Mouse (Mus musculus): ENCODE data around the gene Sumo2. TPM values are rescaled to one million over a fixed set of nuclear protein-coding genes. Genes with fewer than 3 reads are reported as not detected.
"Not testable (repeated sequence)": the region's sequence is repeated elsewhere in the genome, so short reads cannot be mapped to it uniquely, and the experiment has no call there.

The Sumo2 gene
- polyA plus RNA-seq, 1 experiment from 2014 or later: 1,130 TPM

DNA sequence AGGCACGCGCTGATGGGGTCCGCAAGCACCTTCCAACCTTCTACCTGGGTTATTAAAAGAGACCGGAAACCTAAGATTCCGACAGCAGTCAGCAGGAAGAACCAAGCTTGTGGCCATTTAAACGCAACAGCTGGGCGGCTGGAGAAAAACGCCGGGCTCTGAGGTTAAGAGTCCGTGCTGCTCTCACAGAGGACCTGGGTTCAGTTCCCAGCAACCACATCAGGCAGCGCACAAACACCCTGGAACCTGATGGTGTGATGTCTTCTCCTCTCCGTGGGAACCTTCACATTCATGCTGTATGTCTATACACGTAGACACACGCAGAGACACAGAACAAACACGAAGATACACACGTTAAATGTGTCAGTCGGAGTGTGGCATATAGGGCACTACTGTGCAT, 19.6 kb upstream of the Sumo2 start:
- no peak for ATAC-seq
- no peaks in the 10 kb centered on the region for H3K4me1 ChIP-seq (replicated peaks; ENCODE audit: control insufficient read depth, insufficient read depth, low read length)
- no peaks in the 10 kb centered on the region for H3K36me3 ChIP-seq (ENCODE audit: control insufficient read depth, insufficient read depth)
- H3K27ac ChIP-seq (ENCODE audit: low read length): no peak overlapping the region
- H3K9ac ChIP-seq (replicated peaks; ENCODE audit: low read depth, low read length): no peak overlapping the region
- no peaks in the 10 kb centered on the region for H3K9me3 ChIP-seq (ENCODE audit: control insufficient read depth, low read length)
- H3K4me3 ChIP-seq (replicated peaks; ENCODE audit: low read length): no peak overlapping the region
- H3K4me2 ChIP-seq (ENCODE audit: low read length): no peak overlapping the region
- WGBS: 83% methylated on average over 17 of the region's 17 CpGs
- no peaks in the 10 kb centered on the region for H3K27me3 ChIP-seq (replicated peaks; ENCODE audit: control insufficient read depth, insufficient read depth, low read length)

DNA sequence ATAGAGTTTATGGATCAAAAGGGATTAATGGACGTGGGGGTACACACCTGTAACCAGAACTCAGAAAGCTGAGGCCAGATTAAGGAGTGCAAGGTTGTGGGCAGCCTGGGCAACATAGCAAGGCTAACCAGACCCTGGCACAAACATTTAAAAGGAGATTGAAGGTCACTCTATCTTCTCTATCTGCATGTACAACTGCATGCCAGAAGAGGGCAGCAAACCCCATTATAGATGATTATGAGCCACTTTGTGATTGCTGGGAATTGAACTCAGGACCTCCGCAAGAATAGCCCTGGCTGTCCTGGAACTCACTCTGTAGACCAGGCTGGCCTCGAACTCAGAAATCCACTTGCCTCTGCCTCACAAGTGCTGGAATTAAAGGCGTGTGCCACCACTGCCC, 16.7 kb upstream of the Sumo2 start:
- Histone ChIP-seq H3K36me3 (ENCODE audit: control insufficient read depth, insufficient read depth) (no peaks in the 10 kb centered on the region), H3K4me1 (replicated peaks; ENCODE audit: control insufficient read depth, insufficient read depth, low read length) (no peaks in the 10 kb centered on the region), H3K9ac (replicated peaks; ENCODE audit: low read depth, low read length) (no peak overlapping the region), H3K27ac (ENCODE audit: low read length) (no peak overlapping the region), H3K4me3 (replicated peaks; ENCODE audit: low read length) (no peak overlapping the region), H3K9me3 (ENCODE audit: control insufficient read depth, low read length) (no peaks in the 10 kb centered on the region), H3K27me3 (replicated peaks; ENCODE audit: control insufficient read depth, insufficient read depth, low read length) (no peaks in the 10 kb centered on the region), H3K4me2 (ENCODE audit: low read length) (no peak overlapping the region)
- ATAC-seq: no peak
- WGBS: 59% methylated on average over 4 of the region's 4 CpGs

DNA sequence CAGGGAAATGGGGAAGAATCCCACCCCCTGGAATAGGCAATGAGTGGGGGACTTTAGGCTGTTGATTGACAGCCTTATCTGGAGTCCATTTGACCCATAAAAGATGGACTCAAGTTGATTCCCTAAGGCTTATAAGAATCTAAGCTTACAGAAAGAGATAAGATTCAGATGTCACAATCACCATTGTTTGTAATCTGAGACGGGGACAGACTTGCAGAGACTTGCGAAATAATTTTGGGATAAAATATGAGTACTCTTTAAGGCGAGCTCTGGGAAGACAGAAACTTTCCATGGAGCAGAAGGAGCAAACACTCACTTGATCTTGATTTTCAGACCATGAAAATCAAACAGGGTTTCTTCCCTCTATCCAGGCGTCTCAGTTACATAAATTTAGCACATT, 7.5 kb upstream of the Sumo2 start:
- Histone ChIP-seq H3K27me3 (replicated peaks; ENCODE audit: control insufficient read depth, insufficient read depth, low read length) (peaks cover 6% of the 10 kb centered on the region), H3K36me3 (ENCODE audit: control insufficient read depth, insufficient read depth) (no peaks in the 10 kb centered on the region), H3K9me3 (ENCODE audit: control insufficient read depth, low read length) (no peaks in the 10 kb centered on the region), H3K4me1 (replicated peaks; ENCODE audit: control insufficient read depth, insufficient read depth, low read length) (no peaks in the 10 kb centered on the region), H3K4me2 (ENCODE audit: low read length) (no peak overlapping the region), H3K4me3 (replicated peaks; ENCODE audit: low read length) (no peak overlapping the region), H3K27ac (ENCODE audit: low read length) (no peak overlapping the region), H3K9ac (replicated peaks; ENCODE audit: low read depth, low read length) (no peak overlapping the region)
- no peak for ATAC-seq
- WGBS: 84% methylated on average over 4 of the region's 4 CpGs

DNA sequence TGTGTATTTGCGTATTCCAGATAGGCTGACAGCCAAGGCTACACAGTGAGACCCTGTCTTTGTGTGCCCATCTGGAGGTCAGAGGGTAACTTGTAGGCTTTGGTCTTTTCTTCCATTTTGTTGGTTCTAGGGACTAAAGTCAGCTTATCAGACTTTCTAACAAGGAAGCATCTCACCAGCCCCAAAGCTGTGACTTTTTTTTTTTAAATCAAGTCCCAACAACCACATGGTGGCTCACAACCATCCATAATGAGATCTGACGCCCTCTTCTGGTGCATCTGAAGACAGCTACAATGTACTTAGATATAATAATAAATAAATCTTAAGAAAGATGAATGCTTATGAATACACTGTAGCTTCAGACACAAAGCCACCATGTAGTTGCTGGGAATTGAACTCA, 2.0 kb upstream of the Sumo2 start:
- 71% methylated on average over 2 of the region's 2 CpGs for WGBS
- H3K4me2 ChIP-seq (ENCODE audit: low read length): no peak overlapping the region
- H3K4me3 ChIP-seq (replicated peaks; ENCODE audit: low read length): no peak overlapping the region
- H3K27me3 ChIP-seq (replicated peaks; ENCODE audit: control insufficient read depth, insufficient read depth, low read length): no peaks in the 10 kb centered on the region; the same call in 1 of the 2 replicates
- H3K9me3 ChIP-seq (ENCODE audit: control insufficient read depth, low read length): no peaks in the 10 kb centered on the region
- peaks cover 9% of the 10 kb centered on the region for H3K36me3 ChIP-seq (ENCODE audit: control insufficient read depth, insufficient read depth)
- H3K9ac ChIP-seq (replicated peaks; ENCODE audit: low read depth, low read length): no peak overlapping the region
- no peak for ATAC-seq
- H3K27ac ChIP-seq (ENCODE audit: low read length): no peak overlapping the region
- H3K4me1 ChIP-seq (replicated peaks; ENCODE audit: control insufficient read depth, insufficient read depth, low read length): peaks cover 15% of the 10 kb centered on the region

DNA sequence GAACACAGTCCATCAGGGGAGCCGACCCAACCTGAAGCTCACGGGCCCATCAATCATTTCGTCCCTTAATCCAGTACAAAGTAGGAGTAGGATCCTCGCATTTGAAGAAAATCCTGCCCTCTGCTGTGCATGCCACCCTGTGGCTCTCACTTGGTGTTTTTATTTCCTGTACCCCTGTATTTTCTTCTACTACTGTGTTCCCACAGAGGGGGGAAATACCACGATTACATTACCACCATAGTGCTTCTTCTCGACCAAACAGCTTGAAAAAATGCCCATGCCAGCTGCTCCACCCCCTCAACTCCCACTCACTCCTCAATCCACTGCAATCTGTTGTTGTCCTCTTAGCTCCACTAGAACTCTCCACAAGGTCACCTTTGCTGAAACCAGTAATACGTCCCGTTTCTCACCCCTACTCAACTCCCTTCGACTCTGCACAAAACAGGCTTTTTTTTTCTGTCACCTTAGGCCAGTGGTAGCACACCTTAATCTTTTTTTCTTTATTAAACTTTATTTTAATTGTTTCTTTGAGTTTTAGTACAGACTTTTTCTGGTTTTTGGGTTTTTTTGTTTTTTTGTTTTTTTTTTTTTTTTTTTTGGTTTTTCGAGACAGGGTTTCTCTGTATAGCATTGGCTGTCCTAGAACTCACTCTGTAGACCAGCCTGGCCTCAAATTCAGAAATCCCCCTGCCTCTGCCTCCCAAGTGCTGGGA, 936 bp upstream of the Sumo2 start:
- peaks cover 15% of the 10 kb centered on the region for H3K4me1 ChIP-seq (replicated peaks; ENCODE audit: control insufficient read depth, insufficient read depth, low read length)
- H3K9me3 ChIP-seq (ENCODE audit: control insufficient read depth, low read length): no peaks in the 10 kb centered on the region
- peak overlapping the region; percentile 60 for H3K4me2 ChIP-seq (ENCODE audit: low read length)
- 86% methylated on average over 10 of the region's 10 CpGs for WGBS
- ATAC-seq: no peak
- H3K9ac ChIP-seq (replicated peaks; ENCODE audit: low read depth, low read length): peak overlapping the region; percentile 60
- peaks cover 11% of the 10 kb centered on the region for H3K36me3 ChIP-seq (ENCODE audit: control insufficient read depth, insufficient read depth)
- no peaks in the 10 kb centered on the region for H3K27me3 ChIP-seq (replicated peaks; ENCODE audit: control insufficient read depth, insufficient read depth, low read length)
- H3K4me3 ChIP-seq (replicated peaks; ENCODE audit: low read length): peak overlapping the region; percentile 92
- peak overlapping the region; percentile 99 for H3K27ac ChIP-seq (ENCODE audit: low read length)

DNA sequence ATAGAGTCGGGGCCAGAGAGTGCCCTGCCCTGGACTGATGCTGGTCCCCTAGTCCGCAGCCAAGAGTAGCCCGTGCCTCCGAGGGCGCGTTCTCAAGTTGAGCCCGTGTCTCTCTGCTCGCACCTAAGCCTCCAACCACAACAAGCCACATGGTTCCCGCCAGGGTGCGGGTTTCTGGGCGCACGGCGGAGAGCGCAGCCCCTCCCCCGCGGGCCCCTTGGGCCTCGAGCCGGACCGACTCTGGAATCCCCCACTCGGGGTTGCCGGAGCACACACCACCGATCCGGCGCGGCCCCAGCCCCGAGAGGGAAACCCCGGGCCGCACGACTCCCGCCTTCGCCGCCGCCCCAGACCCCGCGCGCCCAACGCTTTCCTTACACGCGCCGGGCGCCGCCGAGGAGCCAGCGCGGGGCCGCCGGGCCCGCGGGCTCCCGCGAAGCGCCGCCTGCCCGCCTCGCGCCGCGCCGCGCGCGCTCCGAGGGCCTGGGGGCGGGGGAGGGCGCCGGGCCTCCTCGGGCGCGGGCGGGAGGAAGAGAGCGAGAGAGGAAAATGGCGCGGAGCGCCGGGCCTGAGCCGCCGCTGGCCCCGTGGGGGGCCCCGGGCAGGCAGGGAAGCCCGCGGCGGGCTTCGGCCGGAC, 557 bp downstream of the Sumo2 start:
- peak; percentile 84 for ATAC-seq
- H3K9me3 ChIP-seq (ENCODE audit: control insufficient read depth, low read length): no peaks in the 10 kb centered on the region
- H3K4me2 ChIP-seq (ENCODE audit: low read length): peak overlapping the region; percentile 89
- peak overlapping the region; percentile 92 for H3K9ac ChIP-seq (replicated peaks; ENCODE audit: low read depth, low read length)
- H3K4me1 ChIP-seq (replicated peaks; ENCODE audit: control insufficient read depth, insufficient read depth, low read length): peaks cover 17% of the 10 kb centered on the region
- H3K27me3 ChIP-seq (replicated peaks; ENCODE audit: control insufficient read depth, insufficient read depth, low read length): no peaks in the 10 kb centered on the region
- peaks cover 17% of the 10 kb centered on the region for H3K36me3 ChIP-seq (ENCODE audit: control insufficient read depth, insufficient read depth)
- peak overlapping the region; percentile 92 for H3K4me3 ChIP-seq (replicated peaks; ENCODE audit: low read length)
- H3K27ac ChIP-seq (ENCODE audit: low read length): peak overlapping the region; percentile 99
- 1% methylated on average over 50 of the region's 84 CpGs for WGBS

DNA sequence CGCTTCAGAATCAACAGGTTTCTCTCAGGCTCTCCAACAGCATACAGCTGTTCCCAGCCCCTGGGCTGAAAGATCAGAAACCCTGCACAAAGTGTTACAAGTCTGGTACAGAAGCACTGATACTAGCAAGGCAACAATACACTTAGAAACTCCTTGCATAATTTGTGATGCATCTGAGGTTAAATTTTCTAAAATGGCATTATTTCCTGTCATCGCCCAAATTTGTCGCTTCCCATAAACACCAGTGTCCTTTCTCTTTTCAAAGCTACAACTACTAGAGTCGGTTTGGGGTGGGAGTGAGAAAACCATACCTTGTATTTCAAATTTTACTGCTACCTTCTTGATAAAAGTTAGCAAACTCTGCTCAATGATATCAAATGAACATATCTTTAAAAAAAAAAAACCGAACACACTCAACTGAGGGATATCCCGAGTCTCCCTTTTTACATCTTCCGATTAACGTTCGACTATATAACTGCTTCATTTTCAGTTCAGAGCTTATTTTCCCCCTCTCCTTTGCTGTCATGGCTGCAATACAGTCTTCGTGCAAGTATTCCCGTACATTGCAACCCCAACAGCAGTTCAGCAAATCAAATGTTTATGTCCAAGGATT, 1.2 kb downstream of the Sumo2 start:
- Histone ChIP-seq H3K9ac (replicated peaks; ENCODE audit: low read depth, low read length) (peak overlapping the region; percentile 92), H3K27ac (ENCODE audit: low read length) (peak overlapping the region; percentile 99), H3K9me3 (ENCODE audit: control insufficient read depth, low read length) (no peaks in the 10 kb centered on the region), H3K4me1 (replicated peaks; ENCODE audit: control insufficient read depth, insufficient read depth, low read length) (peaks cover 17% of the 10 kb centered on the region), H3K4me3 (replicated peaks; ENCODE audit: low read length) (peak overlapping the region; percentile 92), H3K36me3 (ENCODE audit: control insufficient read depth, insufficient read depth) (peaks cover 17% of the 10 kb centered on the region), H3K27me3 (replicated peaks; ENCODE audit: control insufficient read depth, insufficient read depth, low read length) (no peaks in the 10 kb centered on the region), H3K4me2 (ENCODE audit: low read length) (peak overlapping the region; percentile 89)
- no peak for ATAC-seq
- WGBS: 7% methylated on average over 11 of the region's 11 CpGs

DNA sequence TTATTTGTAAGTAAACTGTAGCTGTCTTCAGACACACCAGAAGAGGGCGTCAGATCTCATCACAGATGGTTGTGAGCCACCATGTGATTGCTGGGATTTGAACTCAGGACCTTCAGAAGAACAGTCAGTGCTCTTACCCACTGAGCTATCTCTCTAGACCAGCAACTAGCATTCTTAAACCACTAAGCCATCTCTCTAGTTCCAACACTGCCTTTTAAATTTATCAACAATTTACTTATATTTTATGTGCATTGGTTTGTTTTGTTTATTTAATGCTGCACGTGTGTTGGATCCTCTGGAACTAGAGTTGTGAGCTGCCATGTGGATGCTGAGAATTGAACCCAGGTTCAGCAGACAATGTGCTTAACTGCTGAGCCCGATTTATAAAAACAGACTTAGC, 9.6 kb downstream of the Sumo2 start:
- peaks cover 18% of the 10 kb centered on the region for H3K36me3 ChIP-seq (ENCODE audit: control insufficient read depth, insufficient read depth)
- WGBS: 81% methylated on average over 3 of the region's 3 CpGs
- H3K9me3 ChIP-seq (ENCODE audit: control insufficient read depth, low read length): not testable (repeated sequence)

DNA sequence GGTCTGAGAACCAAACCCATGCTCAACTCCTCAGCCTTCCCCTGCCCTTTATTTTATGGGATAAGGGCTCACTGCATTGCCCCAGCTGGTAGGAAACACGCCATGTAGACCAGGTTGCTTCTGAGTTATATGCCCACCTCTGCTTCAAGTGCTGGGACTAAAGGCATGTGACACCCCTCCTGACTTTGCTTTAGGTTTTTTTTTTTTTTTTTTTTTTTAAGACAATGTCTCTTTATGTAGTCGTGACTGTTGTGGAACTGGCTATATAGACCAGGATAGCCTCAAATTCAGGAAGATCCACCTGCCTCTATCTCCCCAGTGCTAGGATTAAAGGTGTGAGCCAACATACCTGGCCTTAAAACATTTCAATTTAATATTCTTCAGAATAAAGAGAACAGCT, 13.4 kb downstream of the Sumo2 start:
- ATAC-seq: no peak
- H3K36me3 ChIP-seq (ENCODE audit: control insufficient read depth, insufficient read depth): peaks cover 10% of the 10 kb centered on the region
- no peak overlapping the region for H3K27ac ChIP-seq (ENCODE audit: low read length)
- H3K4me3 ChIP-seq (replicated peaks; ENCODE audit: low read length): no peak overlapping the region
- 60% methylated on average over 2 of the region's 2 CpGs for WGBS
- no peak overlapping the region for H3K4me2 ChIP-seq (ENCODE audit: low read length)
- no peaks in the 10 kb centered on the region for H3K9me3 ChIP-seq (ENCODE audit: control insufficient read depth, low read length)
- H3K27me3 ChIP-seq (replicated peaks; ENCODE audit: control insufficient read depth, insufficient read depth, low read length): no peaks in the 10 kb centered on the region
- H3K4me1 ChIP-seq (replicated peaks; ENCODE audit: control insufficient read depth, insufficient read depth, low read length): no peaks in the 10 kb centered on the region
- no peak overlapping the region for H3K9ac ChIP-seq (replicated peaks; ENCODE audit: low read depth, low read length)

More for the DNA sequence above, 9.6 kb downstream of the Sumo2 start:
- not testable (repeated sequence) for H3K27ac ChIP-seq (ENCODE audit: low read length); H3K4me3 ChIP-seq (replicated peaks; ENCODE audit: low read length); H3K4me2 ChIP-seq (ENCODE audit: low read length); H3K27me3 ChIP-seq (replicated peaks; ENCODE audit: control insufficient read depth, insufficient read depth, low read length); H3K4me1 ChIP-seq (replicated peaks; ENCODE audit: control insufficient read depth, insufficient read depth, low read length); ATAC-seq; H3K9ac ChIP-seq (replicated peaks; ENCODE audit: low read depth, low read length)
